Mouse (Mus musculus) stomach, embryonic 15.5 days (tissue): Measurements from ENCODE around the gene Kazn. TPM values are rescaled to one million over a fixed set of nuclear protein-coding genes. Genes with fewer than 3 reads are reported as not detected.

ENCODE experiments used
- ATAC-seq: fragments of 200-750 bp; cut with Nextera tagmentation; 2 replicates; pipeline ENCODE4 v1.8.0; 2017; ENCODE audit warnings: low read depth, moderate number of reproducible peaks, moderate TSS enrichment; ENCODE audit not compliant: insufficient read depth, low FRiP score
- H3K27ac ChIP-seq: fragments of 300-500 bp; sonication (generic); 2 replicates; pipeline ENCODE4 v1.5.1; 2015; ENCODE audit warnings: mild to moderate bottlenecking, inconsistent platforms
- H3K27me3 ChIP-seq: fragments of 300-500 bp; sonication (generic); replicated peaks from 2 replicates; pipeline ENCODE4 v1.6.1; 2015; ENCODE audit warnings: inconsistent platforms
- H3K36me3 ChIP-seq: fragments of 300-500 bp; sonication (generic); 2 replicates; pipeline ENCODE4 v1.6.1; 2015; ENCODE audit warnings: inconsistent platforms
- H3K4me1 ChIP-seq: fragments of 300-500 bp; sonication (generic); 2 replicates; pipeline ENCODE4 v1.6.1; 2015; ENCODE audit warnings: inconsistent platforms
- H3K4me2 ChIP-seq: fragments of 300-500 bp; sonication (generic); 2 replicates; pipeline ENCODE4 v1.6.1; 2015; ENCODE audit warnings: mild to moderate bottlenecking, inconsistent platforms
- H3K4me3 ChIP-seq: fragments of 300-500 bp; sonication (generic); replicated peaks from 2 replicates; pipeline ENCODE4 v1.5.1; 2015; ENCODE audit warnings: inconsistent platforms
- H3K9ac ChIP-seq: fragments of 300-500 bp; sonication (generic); 2 replicates; pipeline ENCODE4 v1.6.1; 2015; ENCODE audit warnings: inconsistent platforms
- H3K9me3 ChIP-seq: fragments of 300-500 bp; sonication (generic); 2 replicates; pipeline ENCODE4 v1.6.1; 2016; ENCODE audit warnings: inconsistent platforms
- WGBS: fragments of 180-500 bp; shearing (Covaris S2); methylation state at CpG from one replicate; pipeline ENCODE4 v1.1.7; 2015; 5-methylcytosine and 5-hydroxymethylcytosine counted together
- polyA plus RNA-seq: library from polyadenylated mRNA; unstranded; fragments of >200 nt; fragmentation: Nextera tagmentation; extraction: Ambion mirVana; gene quantifications from 2 replicates; pipeline ENCODE4 v1.2.1, GENCODE M21; 2015

Gene Kazn
- polyA plus RNA-seq, 1 experiment from 2014 or later = 17.1 TPM

DNA sequence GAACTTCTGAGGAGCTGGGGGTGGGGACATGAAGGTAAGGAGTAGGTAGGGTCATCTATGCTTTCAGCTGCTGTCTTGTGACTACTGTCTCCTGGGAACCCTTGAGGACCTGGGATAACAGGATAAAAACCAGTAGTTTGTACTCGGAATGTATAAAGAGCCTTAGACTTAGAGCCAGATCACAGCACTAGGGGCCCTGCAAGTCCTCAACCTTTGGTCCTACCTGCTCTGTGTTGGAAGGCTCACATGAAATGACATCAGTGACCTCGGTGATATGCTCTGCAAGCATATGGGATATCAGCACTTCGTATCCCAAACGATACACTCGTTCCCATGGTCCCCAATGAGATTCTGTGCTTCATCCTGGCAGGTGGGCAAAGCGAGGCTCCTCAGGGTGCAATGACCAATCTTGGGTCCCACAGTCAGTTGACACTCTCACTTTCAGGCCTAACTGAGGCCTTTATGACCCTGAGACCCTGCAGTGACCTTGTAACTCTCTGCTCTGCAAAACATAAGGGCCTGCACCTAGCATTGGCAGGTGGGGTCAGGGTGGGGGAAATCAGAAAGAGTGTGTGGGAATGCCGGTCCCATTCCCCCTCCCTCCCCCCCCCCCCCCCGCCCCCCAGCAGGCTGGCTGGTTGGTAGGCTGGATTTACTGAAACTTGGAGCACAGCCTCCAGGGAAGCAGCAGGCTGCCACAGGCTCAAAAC, 67.3 kb downstream of the Kazn start:
- peaks cover 59% of the 10 kb centered on the region for H3K4me1 ChIP-seq
- no peak overlapping the region for H3K9ac ChIP-seq

GRCm38 (mm10) chr4:142170882-142171768, 68.1 kb downstream of the Kazn start:
- H3K9ac ChIP-seq = no peak overlapping the region
- no peak overlapping the region for H3K4me3 ChIP-seq
- H3K9me3 ChIP-seq = no peaks in the 10 kb centered on the region
- peaks cover 66% of the 10 kb centered on the region for H3K4me1 ChIP-seq
- H3K4me2 ChIP-seq = no peak overlapping the region
- H3K27me3 ChIP-seq = no peaks in the 10 kb centered on the region
- H3K36me3 ChIP-seq = no peaks in the 10 kb centered on the region
- 48% methylated on average over 18 of the region's 18 CpGs for WGBS
- ATAC-seq = no peak
- peak overlapping the region; percentile 73 for H3K27ac ChIP-seq

More for the DNA sequence above, 67.3 kb downstream of the Kazn start:
- 65% methylated on average over 7 of the region's 8 CpGs for WGBS
- Histone ChIP-seq H3K4me3 (no peak overlapping the region), H3K36me3 (no peaks in the 10 kb centered on the region), H3K27ac (peak overlapping the region; percentile 73), H3K27me3 (no peaks in the 10 kb centered on the region), H3K4me2 (no peak overlapping the region), H3K9me3 (no peaks in the 10 kb centered on the region)
- no peak for ATAC-seq

DNA sequence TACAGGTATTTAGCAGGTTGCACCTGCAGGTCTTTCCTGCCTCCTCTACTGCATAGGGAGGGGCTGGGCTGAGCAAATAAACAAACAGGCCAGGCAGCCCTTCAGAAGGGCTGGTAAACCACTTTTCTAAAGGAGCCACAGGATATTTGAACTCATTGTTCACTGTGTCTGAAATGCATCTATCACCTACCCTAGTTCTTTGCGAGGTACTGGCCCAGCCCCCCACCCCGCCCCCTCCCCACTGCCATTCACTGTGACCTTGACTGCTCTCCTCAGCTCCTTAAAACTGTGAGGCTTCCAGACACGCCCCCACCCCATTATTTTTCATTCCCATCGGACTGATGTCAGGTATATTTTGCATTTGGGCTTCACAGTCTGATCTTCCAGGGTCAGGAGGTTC, 69.6 kb downstream of the Kazn start:
- WGBS = 54% methylated on average over 4 of the region's 4 CpGs
- Histone ChIP-seq H3K9me3 (no peaks in the 10 kb centered on the region), H3K4me2 (no peak overlapping the region), H3K36me3 (no peaks in the 10 kb centered on the region), H3K27ac (no peak overlapping the region), H3K4me3 (no peak overlapping the region), H3K4me1 (peaks cover 67% of the 10 kb centered on the region), H3K27me3 (no peaks in the 10 kb centered on the region), H3K9ac (no peak overlapping the region)
- no peak for ATAC-seq

DNA sequence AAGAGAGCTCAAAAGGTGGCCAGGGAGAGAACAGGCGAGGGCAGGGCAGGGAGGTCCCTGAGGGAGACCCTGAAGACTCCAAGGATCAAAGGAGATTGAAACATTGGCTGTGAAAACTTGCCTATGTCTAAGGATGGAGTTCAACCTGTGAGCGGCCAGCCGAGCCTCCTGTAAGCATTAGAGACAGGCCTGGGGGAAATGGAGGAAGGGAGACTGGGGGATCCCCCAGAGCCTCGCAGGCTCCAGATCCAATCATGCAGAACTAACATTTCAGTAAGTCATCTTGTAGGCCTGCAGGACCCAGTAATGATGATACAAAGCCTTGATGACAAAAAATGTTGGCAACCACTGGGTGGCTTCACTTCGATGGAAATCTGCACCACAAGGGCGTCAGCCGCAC, 70.8 kb downstream of the Kazn start:
- no peak for ATAC-seq

GRCm38 (mm10) chr4:142165835-142166701, 73.1 kb downstream of the Kazn start:
- 33% methylated on average over 18 of the region's 18 CpGs for WGBS
- ATAC-seq = peak; percentile 24; the same call in 1 of the 2 replicates
- Histone ChIP-seq H3K4me1 (peaks cover 40% of the 10 kb centered on the region), H3K27me3 (no peaks in the 10 kb centered on the region), H3K4me3 (no peak overlapping the region), H3K27ac (peak overlapping the region; percentile 77), H3K9me3 (no peaks in the 10 kb centered on the region), H3K4me2 (no peak overlapping the region), H3K9ac (no peak overlapping the region), H3K36me3 (no peaks in the 10 kb centered on the region)

More for the DNA sequence above, 70.8 kb downstream of the Kazn start:
- Histone ChIP-seq H3K4me1 (peaks cover 60% of the 10 kb centered on the region), H3K36me3 (no peaks in the 10 kb centered on the region), H3K4me2 (no peak overlapping the region), H3K27me3 (no peaks in the 10 kb centered on the region), H3K4me3 (no peak overlapping the region), H3K27ac (no peak overlapping the region), H3K9ac (no peak overlapping the region), H3K9me3 (no peaks in the 10 kb centered on the region)
- WGBS = 88% methylated on average over 7 of the region's 7 CpGs

- no peak overlapping the region for H3K4me3 ChIP-seq
- peaks cover 36% of the 10 kb centered on the region for H3K4me1 ChIP-seq
- H3K4me2 ChIP-seq = no peak overlapping the region
- no peaks in the 10 kb centered on the region for H3K27me3 ChIP-seq
- no peak overlapping the region for H3K9ac ChIP-seq
- ATAC-seq = no peak
- no peaks in the 10 kb centered on the region for H3K36me3 ChIP-seq
- 44% methylated on average over 5 of the region's 5 CpGs for WGBS
- H3K27ac ChIP-seq = no peak overlapping the region
- no peaks in the 10 kb centered on the region for H3K9me3 ChIP-seq
These were observed 73.8 kb downstream of the Kazn start for GRCm38 (mm10) chr4:142165363-142165762.

- no peaks in the 10 kb centered on the region for H3K36me3 ChIP-seq
- H3K4me3 ChIP-seq = no peak overlapping the region
- H3K9ac ChIP-seq = no peak overlapping the region
- peak; percentile 24; the same call in 1 of the 2 replicates for ATAC-seq
- H3K9me3 ChIP-seq = no peaks in the 10 kb centered on the region
- H3K4me1 ChIP-seq = peaks cover 31% of the 10 kb centered on the region
- H3K4me2 ChIP-seq = no peak overlapping the region
- no peaks in the 10 kb centered on the region for H3K27me3 ChIP-seq
- 57% methylated on average over 4 of the region's 4 CpGs for WGBS
- H3K27ac ChIP-seq = peak overlapping the region; percentile 61; the same call in 1 of the 2 replicates
These were observed 74.8 kb downstream of the Kazn start for GRCm38 (mm10) chr4:142164386-142164785.

- ATAC-seq = peak; percentile 29
- no peak overlapping the region for H3K4me3 ChIP-seq
- H3K27ac ChIP-seq = peak overlapping the region; percentile 61; the same call in 1 of the 2 replicates
- H3K9me3 ChIP-seq = no peaks in the 10 kb centered on the region
- 28% methylated on average over 3 of the region's 3 CpGs for WGBS
- H3K27me3 ChIP-seq = no peaks in the 10 kb centered on the region
- no peak overlapping the region for H3K4me2 ChIP-seq
- peaks cover 31% of the 10 kb centered on the region for H3K4me1 ChIP-seq
- no peaks in the 10 kb centered on the region for H3K36me3 ChIP-seq
- no peak overlapping the region for H3K9ac ChIP-seq
These were observed 75.3 kb downstream of the Kazn start for GRCm38 (mm10) chr4:142163862-142164261.

- Histone ChIP-seq H3K4me1 (peaks cover 31% of the 10 kb centered on the region), H3K36me3 (0 out of 2 replicates have a peak, but pooled peaks cover 9% of the 10 kb centered on the region), H3K9me3 (no peaks in the 10 kb centered on the region), H3K4me2 (no peak overlapping the region), H3K27me3 (no peaks in the 10 kb centered on the region), H3K27ac (0 out of 2 replicates have a peak overlapping the region, but pooled peaks have one; percentile 2), H3K4me3 (no peak overlapping the region), H3K9ac (no peak overlapping the region)
- no peak for ATAC-seq
- whole genome bisulfite sequencing = 65% methylated on average over 9 of the region's 9 CpGs
These were observed 76.5 kb downstream of the Kazn start for GRCm38 (mm10) chr4:142162729-142163128.

- Histone ChIP-seq H3K9me3 (no peaks in the 10 kb centered on the region), H3K36me3 (peaks cover 9% of the 10 kb centered on the region; the same call in 1 of the 2 replicates), H3K4me2 (no peak overlapping the region), H3K9ac (no peak overlapping the region), H3K4me1 (peaks cover 25% of the 10 kb centered on the region), H3K27ac (no peak overlapping the region), H3K27me3 (no peaks in the 10 kb centered on the region), H3K4me3 (no peak overlapping the region)
- WGBS = 93% methylated on average over 2 of the region's 2 CpGs
- no peak for ATAC-seq
These were observed 77.1 kb downstream of the Kazn start for GRCm38 (mm10) chr4:142162102-142162501.

DNA sequence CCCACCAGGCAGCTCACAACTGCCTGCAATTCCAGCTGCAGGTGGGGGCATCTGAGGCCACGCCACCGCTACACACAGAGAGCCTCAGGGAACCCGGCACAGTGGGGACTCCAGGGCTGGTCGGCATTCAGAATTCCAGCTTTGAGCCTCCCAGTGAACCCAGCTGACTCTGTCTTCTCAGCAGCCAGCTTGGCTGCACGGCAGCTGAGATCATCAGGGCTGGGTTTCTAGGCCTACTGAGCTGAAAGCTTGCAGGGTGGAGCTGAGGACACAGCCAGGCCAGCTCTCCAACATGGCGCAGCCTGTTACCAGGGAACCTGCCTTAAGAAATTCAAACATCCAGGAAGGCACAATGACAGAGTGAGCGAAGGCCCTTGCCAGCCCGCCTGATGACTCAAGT, 79.2 kb downstream of the Kazn start:
- peaks cover 11% of the 10 kb centered on the region for H3K4me1 ChIP-seq
- no peak overlapping the region for H3K9ac ChIP-seq
- ATAC-seq = peak; percentile 41; the same call in 1 of the 2 replicates
- H3K27me3 ChIP-seq = no peaks in the 10 kb centered on the region
- H3K27ac ChIP-seq = no peak overlapping the region
- no peak overlapping the region for H3K4me2 ChIP-seq
- H3K9me3 ChIP-seq = no peaks in the 10 kb centered on the region
- peaks cover 9% of the 10 kb centered on the region; the same call in 1 of the 2 replicates for H3K36me3 ChIP-seq
- WGBS = 65% methylated on average over 8 of the region's 8 CpGs
- H3K4me3 ChIP-seq = no peak overlapping the region
